In genomic region chr8:54273080-54273479, GRCm38 (mm10) we compare ENCODE assay signal across 14 mouse cellular contexts.
"Had no signal": no experiment of that assay in that cellular context is flagged by ENCODE, and none has a peak within 500 bp of the region (broad histone marks: within the 10 kb centered on the region; RNA-seq: fewer than 3 reads in every experiment).

No protein-coding gene starts in this region.

- H3K27ac ChIP-seq: lung, embryonic 15.5 days; midbrain, embryonic 10.5 days; midbrain, embryonic 12.5 days; neural tube, embryonic 12.5 days had no signal

- H3K4me1 ChIP-seq: lung, embryonic 15.5 days; midbrain, embryonic 10.5 days; midbrain, embryonic 12.5 days; neural tube, embryonic 12.5 days had no signal

- H3K4me3 ChIP-seq: lung, embryonic 15.5 days; midbrain, embryonic 10.5 days; midbrain, embryonic 12.5 days; neural tube, embryonic 12.5 days had no signal

- H3K27me3 ChIP-seq: lung, embryonic 15.5 days; midbrain, embryonic 12.5 days; neural tube, embryonic 12.5 days had no signal

- H3K36me3 ChIP-seq: lung, embryonic 15.5 days; midbrain, embryonic 10.5 days; midbrain, embryonic 12.5 days; neural tube, embryonic 12.5 days had no signal

- DNase-seq: liver, postnatal 0 days; lung, adult 2 months; lung, postnatal 14 days; lung, postnatal 36 days; midbrain, embryonic 14.5 days; right cerebral cortex, postnatal 14 days; spleen, adult 18-20 months; thymus, adult 18-20 months; thymus, postnatal 14 days; thymus, postnatal 36 days had no signal
